Mouse (Mus musculus) ES-Bruce4 (cell line): ENCODE data around the gene A030014E15Rik.

ENCODE experiments used
- CTCF ChIP-seq: IDR thresholded peaks from one replicate; pipeline ENCODE4 v1.8.1; 2011; ENCODE audit warnings: low read depth, low read length
- EP300 ChIP-seq: IDR thresholded peaks from 2 replicates; pipeline ENCODE4 v1.6.1; 2011; ENCODE audit warnings: low read depth, low read length; ENCODE audit not compliant: insufficient read depth

DNA sequence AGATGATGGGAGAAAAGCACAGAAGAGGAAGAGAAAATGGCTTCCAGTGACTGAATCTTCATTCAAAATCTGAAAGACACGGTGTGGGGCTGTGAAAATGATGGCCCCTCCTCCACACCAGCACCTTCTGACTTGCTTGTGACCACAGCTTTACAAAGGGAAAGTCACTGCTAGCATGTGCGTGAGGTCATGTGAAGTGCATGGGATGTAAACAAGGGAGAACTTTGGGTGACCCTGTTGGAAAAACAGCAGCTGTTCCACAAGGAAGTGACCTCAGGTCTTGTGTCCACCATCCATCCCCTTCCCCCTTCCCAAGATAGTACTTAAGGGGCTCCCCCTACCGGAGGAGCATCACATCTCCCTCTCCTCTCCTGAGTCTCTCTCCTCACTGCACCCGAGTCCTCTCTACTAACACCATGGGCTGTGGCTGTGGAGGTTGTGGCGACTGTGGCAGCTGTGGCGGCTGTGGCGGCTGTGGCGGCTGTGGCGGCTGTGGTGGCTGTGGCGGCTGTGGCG, 35.2 kb downstream of the A030014E15Rik start, which contains the start of gene Gm47955:
- TF ChIP-seq CTCF (peak; percentile 26), EP300 (peak; percentile 70; the same call in 1 of the 2 replicates)
